Mouse (Mus musculus) thymus, adult 2 months (tissue): ENCODE data around the gene Cacna2d3. TPM values are rescaled to one million over a fixed set of nuclear protein-coding genes. Genes with fewer than 3 reads are reported as not detected.

ENCODE experiments used
- DNase-seq: peaks from one replicate; pipeline ENCODE4 v3.0.0; 2021
- H3K27ac ChIP-seq: fragments of 200-500 bp; 2 replicates; pipeline ENCODE4 v1.5.1; 2012; ENCODE audit warnings: low read length, control low read depth; ENCODE audit not compliant: control insufficient read depth, insufficient read depth
- H3K27me3 ChIP-seq: fragments of 200-500 bp; 2 replicates; pipeline ENCODE4 v1.6.1; 2012; ENCODE audit warnings: mild to moderate bottlenecking, low read length, moderate library complexity, mixed read lengths; ENCODE audit not compliant: control insufficient read depth, insufficient read depth
- H3K36me3 ChIP-seq: fragments of 200-500 bp; 2 replicates; pipeline ENCODE4 v1.6.1; 2012; ENCODE audit warnings: mild to moderate bottlenecking, low read length, moderate library complexity; ENCODE audit not compliant: control insufficient read depth, insufficient read depth
- H3K4me1 ChIP-seq: fragments of 200-500 bp; replicated peaks from 2 replicates; pipeline ENCODE4 v1.6.1; 2012; ENCODE audit warnings: low read length; ENCODE audit not compliant: control insufficient read depth, insufficient read depth
- H3K4me3 ChIP-seq: fragments of 200-500 bp; 2 replicates; pipeline ENCODE4 v1.5.1; 2012; ENCODE audit warnings: mild to moderate bottlenecking, low read length, control low read depth, moderate library complexity; ENCODE audit not compliant: control insufficient read depth, insufficient read depth
- CTCF ChIP-seq: fragments of 200-500 bp; IDR thresholded peaks from 2 replicates; pipeline ENCODE4 v1.5.1; 2012; ENCODE audit warnings: mild to moderate bottlenecking, control low read depth, low read length, moderate library complexity, borderline replicate concordance; ENCODE audit not compliant: control insufficient read depth, poor library complexity, insufficient read depth; ENCODE audit errors: extremely low read depth
- POLR2A ChIP-seq: fragments of 200-500 bp; IDR thresholded peaks from 2 replicates; pipeline ENCODE4 v1.6.1; 2012; ENCODE audit warnings: mild to moderate bottlenecking, low read length, control low read depth, moderate library complexity; ENCODE audit not compliant: control insufficient read depth, poor library complexity, insufficient read depth; ENCODE audit errors: extremely low read depth
- WGBS: fragments of 180-500 bp; shearing (Covaris S2); methylation state at CpG from one replicate; pipeline ENCODE4 v1.1.7; 2018; 5-methylcytosine and 5-hydroxymethylcytosine counted together
- polyA plus RNA-seq: library from polyadenylated mRNA; depleted of rRNA; stranded (reverse); fragments of >200 nt; gene quantifications from 2 replicates; pipeline ENCODE4 v1.2.3, GENCODE M21; 2012

Gene Cacna2d3
- polyA plus RNA-seq, 1 experiment, result 0.08 TPM

GRCm38 (mm10) chr14:29163998-29164652 is 557.5 kb downstream of the Cacna2d3 start:
- TF ChIP-seq CTCF, result no peak
- no peak for TF ChIP-seq POLR2A
- H3K4me1 ChIP-seq, result no peaks in the 10 kb centered on the region
- H3K27ac ChIP-seq, result no peak overlapping the region
- H3K36me3 ChIP-seq, result no peaks in the 10 kb centered on the region
- H3K27me3 ChIP-seq, result no peaks in the 10 kb centered on the region
- H3K4me3 ChIP-seq, result no peak overlapping the region
- no peak for DNase-seq
- 57% methylated on average over 4 of the region's 4 CpGs for WGBS

GRCm38 (mm10) chr14:29159803-29160202 is 561.9 kb downstream of the Cacna2d3 start:
- no peak for DNase-seq
- 96% methylated on average over 3 of the region's 3 CpGs for WGBS
- Histone ChIP-seq H3K4me1 (no peaks in the 10 kb centered on the region), H3K36me3 (no peaks in the 10 kb centered on the region), H3K4me3 (no peak overlapping the region), H3K27ac (no peak overlapping the region), H3K27me3 (no peaks in the 10 kb centered on the region)
- TF ChIP-seq POLR2A (no peak), CTCF (no peak)

- Histone ChIP-seq H3K27ac (no peak overlapping the region), H3K4me1 (no peaks in the 10 kb centered on the region), H3K36me3 (no peaks in the 10 kb centered on the region), H3K4me3 (no peak overlapping the region), H3K27me3 (no peaks in the 10 kb centered on the region)
- no peak for TF ChIP-seq CTCF
- TF ChIP-seq POLR2A, result no peak
- no peak for DNase-seq
- WGBS, result 89% methylated on average over 5 of the region's 5 CpGs
Observed at GRCm38 (mm10) chr14:29157096-29157495, 564.6 kb downstream of the Cacna2d3 start.

- no peak for TF ChIP-seq CTCF
- no peak for TF ChIP-seq POLR2A
- no peak overlapping the region for H3K27ac ChIP-seq
- H3K4me1 ChIP-seq, result no peaks in the 10 kb centered on the region
- DNase-seq, result no peak
- WGBS, result 65% methylated on average over 2 of the region's 2 CpGs
- H3K4me3 ChIP-seq, result no peak overlapping the region
- H3K36me3 ChIP-seq, result no peaks in the 10 kb centered on the region
- H3K27me3 ChIP-seq, result no peaks in the 10 kb centered on the region
Observed at GRCm38 (mm10) chr14:29144184-29144583, 577.5 kb downstream of the Cacna2d3 start.

GRCm38 (mm10) chr14:29137614-29138013 is 584.0 kb downstream of the Cacna2d3 start:
- TF ChIP-seq CTCF (no peak), POLR2A (no peak)
- Histone ChIP-seq H3K27me3 (no peaks in the 10 kb centered on the region), H3K4me3 (no peak overlapping the region), H3K4me1 (no peaks in the 10 kb centered on the region), H3K36me3 (no peaks in the 10 kb centered on the region), H3K27ac (no peak overlapping the region)
- 90% methylated on average over 7 of the region's 7 CpGs for WGBS
- no peak for DNase-seq

- TF ChIP-seq CTCF (no peak), POLR2A (no peak)
- 88% methylated on average over 10 of the region's 10 CpGs for WGBS
- DNase-seq, result no peak
- H3K36me3 ChIP-seq, result no peaks in the 10 kb centered on the region
- H3K4me3 ChIP-seq, result no peak overlapping the region
- no peaks in the 10 kb centered on the region for H3K27me3 ChIP-seq
- no peak overlapping the region for H3K27ac ChIP-seq
- no peaks in the 10 kb centered on the region for H3K4me1 ChIP-seq
Observed at GRCm38 (mm10) chr14:29137006-29137579, 584.6 kb downstream of the Cacna2d3 start.
